Mouse (Mus musculus): Measurements from ENCODE around the gene Adarb2. TPM values are rescaled to one million over a fixed set of nuclear protein-coding genes. Genes with fewer than 3 reads are reported as not detected.

The Adarb2 gene
- polyA plus RNA-seq, 1 experiment: not detected

DNA sequence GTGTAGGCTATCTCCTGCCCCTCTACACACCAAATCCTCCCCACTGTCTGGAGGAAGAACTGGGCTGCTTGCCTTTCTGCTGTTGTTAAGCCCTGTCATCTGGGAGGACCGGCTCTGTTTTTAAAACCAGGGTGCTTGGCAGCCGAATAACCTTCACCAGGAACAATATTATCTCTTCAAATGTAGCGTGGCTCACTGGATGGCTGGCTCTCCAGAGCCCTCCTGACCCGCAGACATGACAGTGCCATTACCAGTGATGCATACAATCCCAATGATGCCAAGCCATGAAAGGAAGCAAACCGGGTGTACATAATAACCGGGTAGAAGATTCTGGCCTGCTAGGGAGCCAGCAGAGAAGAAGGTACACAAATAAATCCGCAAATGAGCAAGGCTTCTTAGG, 360.5 kb downstream of the Adarb2 start:
- Histone ChIP-seq H3K4me1 (ENCODE audit: control insufficient read depth, insufficient read depth, low read length) (no peaks in the 10 kb centered on the region), H3K4me3 (replicated peaks; ENCODE audit: control insufficient read depth, low read depth, low read length) (no peak overlapping the region), H3K27ac (ENCODE audit: control insufficient read depth, insufficient read depth, low read depth, low read length, poor library complexity) (no peak overlapping the region)
- TF ChIP-seq CTCF (IDR thresholded peaks at IDR 0.05; ENCODE audit: control insufficient read depth, insufficient read depth, low read length) (no peak), POLR2A (IDR thresholded peaks at IDR 0.05; ENCODE audit: borderline replicate concordance, control insufficient read depth, low read depth, low read length) (no peak)
- 81% methylated on average over 7 of the region's 7 CpGs for WGBS

- Histone ChIP-seq H3K4me1 (ENCODE audit: control insufficient read depth, insufficient read depth, low read length) (no peaks in the 10 kb centered on the region), H3K27ac (ENCODE audit: control insufficient read depth, insufficient read depth, low read depth, low read length, poor library complexity) (no peak overlapping the region), H3K4me3 (replicated peaks; ENCODE audit: control insufficient read depth, low read depth, low read length) (no peak overlapping the region)
- TF ChIP-seq CTCF (IDR thresholded peaks at IDR 0.05; ENCODE audit: control insufficient read depth, insufficient read depth, low read length) (no peak), POLR2A (IDR thresholded peaks at IDR 0.05; ENCODE audit: borderline replicate concordance, control insufficient read depth, low read depth, low read length) (no peak)
- WGBS: 77% methylated on average over 15 of the region's 15 CpGs
These were observed 364.7 kb downstream of the Adarb2 start for GRCm38 (mm10) chr13:8567111-8568026.

- TF ChIP-seq POLR2A (IDR thresholded peaks at IDR 0.05; ENCODE audit: borderline replicate concordance, control insufficient read depth, low read depth, low read length): no peak
- no peak for TF ChIP-seq CTCF (IDR thresholded peaks at IDR 0.05; ENCODE audit: control insufficient read depth, insufficient read depth, low read length)
- no peaks in the 10 kb centered on the region for H3K4me1 ChIP-seq (ENCODE audit: control insufficient read depth, insufficient read depth, low read length)
- H3K27ac ChIP-seq (ENCODE audit: control insufficient read depth, insufficient read depth, low read depth, low read length, poor library complexity): no peak overlapping the region
- no peak overlapping the region for H3K4me3 ChIP-seq (replicated peaks; ENCODE audit: control insufficient read depth, low read depth, low read length)
- 91% methylated on average over 13 of the region's 13 CpGs for WGBS
These were observed 367.6 kb downstream of the Adarb2 start for GRCm38 (mm10) chr13:8570269-8570668.

GRCm38 (mm10) chr13:8573908-8574307, 371.2 kb downstream of the Adarb2 start:
- Histone ChIP-seq H3K4me1 (ENCODE audit: control insufficient read depth, insufficient read depth, low read length) (no peaks in the 10 kb centered on the region), H3K4me3 (replicated peaks; ENCODE audit: control insufficient read depth, low read depth, low read length) (no peak overlapping the region), H3K27ac (ENCODE audit: control insufficient read depth, insufficient read depth, low read depth, low read length, poor library complexity) (no peak overlapping the region)
- 88% methylated on average over 12 of the region's 12 CpGs for WGBS
- TF ChIP-seq POLR2A (IDR thresholded peaks at IDR 0.05; ENCODE audit: borderline replicate concordance, control insufficient read depth, low read depth, low read length) (no peak), CTCF (IDR thresholded peaks at IDR 0.05; ENCODE audit: control insufficient read depth, insufficient read depth, low read length) (no peak)

DNA sequence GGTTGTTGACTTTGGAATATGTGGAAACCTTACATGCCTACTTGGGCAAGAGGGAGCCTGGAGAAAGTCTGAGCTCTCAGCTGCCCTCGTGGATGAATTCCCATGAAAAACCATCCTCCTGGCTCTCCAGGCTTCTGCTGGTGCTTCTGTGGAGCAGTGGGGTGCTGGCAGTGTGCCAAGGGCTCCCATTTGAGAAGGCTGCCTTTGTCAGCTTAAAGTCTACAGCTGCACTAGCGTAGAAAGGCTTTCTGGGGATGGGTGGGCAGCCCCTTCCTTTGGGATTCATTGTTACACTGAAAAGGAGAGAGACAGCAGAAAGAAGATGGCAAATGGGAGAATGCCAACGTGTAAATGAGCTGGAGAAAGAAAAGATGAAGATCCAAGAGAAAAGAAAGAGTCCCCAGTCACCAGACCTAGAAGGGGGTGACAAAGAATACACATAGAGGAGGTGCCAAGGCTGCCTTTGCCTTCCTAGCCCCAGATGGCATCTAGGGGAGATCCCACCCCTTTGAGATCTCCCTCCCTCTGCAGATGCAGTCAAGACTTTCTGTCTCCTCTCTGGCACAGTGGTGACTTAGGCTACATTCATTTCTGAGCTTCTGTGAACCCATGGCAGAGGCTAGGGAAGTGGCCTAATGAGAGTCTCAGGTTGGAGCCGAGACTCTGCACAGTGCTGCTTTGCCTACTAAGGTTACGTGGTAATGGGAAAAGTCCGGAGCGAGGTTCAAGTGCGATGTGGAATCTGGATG, 381.8 kb downstream of the Adarb2 start:
- Histone ChIP-seq H3K27ac (ENCODE audit: control insufficient read depth, insufficient read depth, low read depth, low read length, poor library complexity) (no peak overlapping the region), H3K4me1 (ENCODE audit: control insufficient read depth, insufficient read depth, low read length) (no peaks in the 10 kb centered on the region), H3K4me3 (replicated peaks; ENCODE audit: control insufficient read depth, low read depth, low read length) (no peak overlapping the region)
- TF ChIP-seq POLR2A (IDR thresholded peaks at IDR 0.05; ENCODE audit: borderline replicate concordance, control insufficient read depth, low read depth, low read length): no peak
- TF ChIP-seq CTCF (IDR thresholded peaks at IDR 0.05; ENCODE audit: control insufficient read depth, insufficient read depth, low read length): no peak
- WGBS: 81% methylated on average over 8 of the region's 8 CpGs

DNA sequence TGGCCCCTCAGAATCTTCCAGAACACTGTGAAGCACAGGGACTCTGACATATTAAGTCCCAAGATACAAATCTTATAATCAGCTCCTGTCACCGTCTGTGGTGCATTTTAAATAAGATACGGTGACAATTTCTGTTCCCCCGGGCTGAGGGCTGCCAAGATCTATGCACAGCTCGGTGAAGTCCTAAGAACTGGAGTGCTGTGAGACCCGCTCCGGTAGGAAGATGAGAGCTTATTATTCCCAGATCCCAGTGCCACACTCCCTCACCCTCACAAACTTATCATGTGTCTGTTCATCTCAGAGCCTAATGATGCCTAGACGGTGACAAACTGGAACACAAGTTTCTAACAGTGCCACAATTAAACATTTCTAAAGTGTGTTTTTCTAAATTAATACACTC, 384.8 kb downstream of the Adarb2 start:
- no peak overlapping the region for H3K4me3 ChIP-seq (replicated peaks; ENCODE audit: control insufficient read depth, low read depth, low read length)
- TF ChIP-seq CTCF (IDR thresholded peaks at IDR 0.05; ENCODE audit: control insufficient read depth, insufficient read depth, low read length) (no peak), POLR2A (IDR thresholded peaks at IDR 0.05; ENCODE audit: borderline replicate concordance, control insufficient read depth, low read depth, low read length) (no peak)
- no peak overlapping the region for H3K27ac ChIP-seq (ENCODE audit: control insufficient read depth, insufficient read depth, low read depth, low read length, poor library complexity)
- no peaks in the 10 kb centered on the region for H3K4me1 ChIP-seq (ENCODE audit: control insufficient read depth, insufficient read depth, low read length)
- WGBS: 85% methylated on average over 7 of the region's 7 CpGs

GRCm38 (mm10) chr13:8590460-8590859, 387.8 kb downstream of the Adarb2 start:
- no peaks in the 10 kb centered on the region for H3K4me1 ChIP-seq (ENCODE audit: control insufficient read depth, insufficient read depth, low read length)
- H3K4me3 ChIP-seq (replicated peaks; ENCODE audit: control insufficient read depth, low read depth, low read length): no peak overlapping the region
- WGBS: 74% methylated on average over 3 of the region's 3 CpGs
- no peak overlapping the region for H3K27ac ChIP-seq (ENCODE audit: control insufficient read depth, insufficient read depth, low read depth, low read length, poor library complexity)
- TF ChIP-seq POLR2A (IDR thresholded peaks at IDR 0.05; ENCODE audit: borderline replicate concordance, control insufficient read depth, low read depth, low read length) (no peak), CTCF (IDR thresholded peaks at IDR 0.05; ENCODE audit: control insufficient read depth, insufficient read depth, low read length) (no peak)

DNA sequence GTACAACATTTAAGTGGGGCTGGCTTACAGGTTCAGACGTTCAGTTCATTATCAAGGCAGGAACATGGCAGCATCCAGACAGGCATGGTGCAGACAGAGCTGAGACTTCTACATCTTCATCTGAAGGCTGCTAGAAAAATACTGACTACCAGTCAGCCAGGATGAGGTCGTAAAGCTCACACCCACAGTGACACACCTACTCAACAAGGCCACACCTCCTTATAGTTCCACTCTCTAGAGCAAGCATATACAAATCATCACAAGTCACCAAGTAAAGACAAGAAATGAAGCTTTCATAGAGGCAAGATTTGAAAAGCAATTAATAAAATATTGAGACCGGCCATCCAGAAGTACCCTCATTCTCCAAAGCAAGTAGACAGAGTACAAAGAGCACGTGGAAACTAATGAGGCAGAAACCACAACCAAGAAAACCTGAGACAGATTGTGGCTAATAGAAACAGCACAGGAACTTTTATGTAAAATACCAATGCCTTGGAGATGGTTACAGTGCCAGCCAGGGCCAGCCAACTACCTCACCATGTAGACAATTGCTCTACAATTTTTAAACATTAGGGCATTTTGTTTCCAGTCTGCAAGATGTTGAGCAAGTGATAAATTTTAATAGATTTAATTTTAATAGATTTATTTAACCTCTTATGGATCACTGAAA, 394.4 kb downstream of the Adarb2 start:
- WGBS: 55% methylated on average over 4 of the region's 4 CpGs
- no peaks in the 10 kb centered on the region for H3K4me1 ChIP-seq (ENCODE audit: control insufficient read depth, insufficient read depth, low read length)
- H3K4me3 ChIP-seq (replicated peaks; ENCODE audit: control insufficient read depth, low read depth, low read length): no peak overlapping the region
- no peak overlapping the region for H3K27ac ChIP-seq (ENCODE audit: control insufficient read depth, insufficient read depth, low read depth, low read length, poor library complexity)
- TF ChIP-seq CTCF (IDR thresholded peaks at IDR 0.05; ENCODE audit: control insufficient read depth, insufficient read depth, low read length): no peak
- TF ChIP-seq POLR2A (IDR thresholded peaks at IDR 0.05; ENCODE audit: borderline replicate concordance, control insufficient read depth, low read depth, low read length): no peak
